Mouse (Mus musculus) hindlimb bud, embryonic 11.5 days (tissue): ENCODE data around the gene Glrx.

Source experiments
- DNase-seq: peaks from one replicate; pipeline ENCODE4 v3.0.0-alpha.2; 2012; ENCODE audit warnings: low read depth, low spot score; ENCODE audit errors: extremely low spot score

The Glrx gene

GRCm38 (mm10) chr13:75880501-75880900 is 40.8 kb downstream of the Glrx start:
- DNase-seq, result no peak

- no peak for DNase-seq
These were observed 44.1 kb downstream of the Glrx start for GRCm38 (mm10) chr13:75883792-75884191.

GRCm38 (mm10) chr13:75891868-75892267 is 52.2 kb downstream of the Glrx start:
- DNase-seq, result no peak

- DNase-seq, result no peak
These were observed 52.6 kb downstream of the Glrx start for GRCm38 (mm10) chr13:75892291-75892690.

- DNase-seq, result no peak
These were observed 53.2 kb downstream of the Glrx start for GRCm38 (mm10) chr13:75892876-75893275.
